Mouse (Mus musculus): Measurements from ENCODE around the gene Zfp708. TPM values are rescaled to one million over a fixed set of nuclear protein-coding genes. Genes with fewer than 3 reads are reported as not detected.

Zfp708 gene
- polyA plus RNA-seq (2012; rRNA removed), result not detected in 2 replicates

GRCm38 (mm10) chr13:67097876-67098275 is at the start of gene Zfp708:
Zfp708 (minus strand) TSS chr13:67097976.

GRCm38 (mm10) chr13:67121360-67121759 is 23.6 kb upstream of the Zfp708 start, which contains the start of gene Zfp759:
Zfp759 (plus strand) TSS chr13:67121660.

GRCm38 (mm10) chr13:67116163-67116562 is 18.4 kb upstream of the Zfp708 start, which contains the start of gene Rslcan18:
Rslcan18 (minus strand) TSS chr13:67116263.

GRCm38 (mm10) chr13:67108194-67108820 is 10.5 kb upstream of the Zfp708 start, which contains the start of gene Gm28557:
Gm28557 (minus strand) TSS chr13:67108604.

GRCm38 (mm10) chr13:67060786-67061358 is 36.9 kb downstream of the Zfp708 start, which contains the start of gene Zfp712:
Zfp712 (minus strand) TSS chr13:67061170.

Other genes with a start within 250 kb of the Zfp708 start
- gene Gm10767, start 193.1 kb downstream of the Zfp708 start, polyA plus RNA-seq (2012; rRNA removed), result 0.24 TPM in 1 of 2 replicates, not detected in the other
- gene Zfp712, start 36.8 kb downstream of the Zfp708 start, polyA plus RNA-seq (2012; rRNA removed), result 0.03 and 0.14 TPM in 2 replicates
- 2.3 and 3.3 TPM in 2 replicates for gene Gm28557, start 10.6 kb upstream of the Zfp708 start, polyA plus RNA-seq (2012; rRNA removed)
- gene Rslcan18, start 18.3 kb upstream of the Zfp708 start, polyA plus RNA-seq (2012; rRNA removed), result 0.07 and 0.17 TPM in 2 replicates
- gene Zfp759, start 23.7 kb upstream of the Zfp708 start, polyA plus RNA-seq (2012; rRNA removed), result 0.10 and 0.14 TPM in 2 replicates
- 0.36 and 0.61 TPM in 2 replicates for gene Rsl1, start 75.2 kb upstream of the Zfp708 start, polyA plus RNA-seq (2012; rRNA removed)
- 0.10 and 0.23 TPM in 2 replicates for gene Zfp455, start 96.5 kb upstream of the Zfp708 start, polyA plus RNA-seq (2012; rRNA removed)
- 0.37 and 0.39 TPM in 2 replicates for gene Zfp458, start 180.5 kb upstream of the Zfp708 start, polyA plus RNA-seq (2012; rRNA removed)
- 1.1 and 1.5 TPM in 2 replicates for gene Zfp457, start 208.5 kb upstream of the Zfp708 start, polyA plus RNA-seq (2012; rRNA removed)
- 0.23 and 0.29 TPM in 2 replicates for gene Zfp595, start 234.6 kb upstream of the Zfp708 start, polyA plus RNA-seq (2012; rRNA removed)